Mouse (Mus musculus): ENCODE data around the gene Adat3. TPM values are rescaled to one million over a fixed set of nuclear protein-coding genes. Genes with fewer than 3 reads are reported as not detected.

The Adat3 gene
- polyA plus RNA-seq, 1 experiment from 2014 or later: 2.1 TPM

DNA sequence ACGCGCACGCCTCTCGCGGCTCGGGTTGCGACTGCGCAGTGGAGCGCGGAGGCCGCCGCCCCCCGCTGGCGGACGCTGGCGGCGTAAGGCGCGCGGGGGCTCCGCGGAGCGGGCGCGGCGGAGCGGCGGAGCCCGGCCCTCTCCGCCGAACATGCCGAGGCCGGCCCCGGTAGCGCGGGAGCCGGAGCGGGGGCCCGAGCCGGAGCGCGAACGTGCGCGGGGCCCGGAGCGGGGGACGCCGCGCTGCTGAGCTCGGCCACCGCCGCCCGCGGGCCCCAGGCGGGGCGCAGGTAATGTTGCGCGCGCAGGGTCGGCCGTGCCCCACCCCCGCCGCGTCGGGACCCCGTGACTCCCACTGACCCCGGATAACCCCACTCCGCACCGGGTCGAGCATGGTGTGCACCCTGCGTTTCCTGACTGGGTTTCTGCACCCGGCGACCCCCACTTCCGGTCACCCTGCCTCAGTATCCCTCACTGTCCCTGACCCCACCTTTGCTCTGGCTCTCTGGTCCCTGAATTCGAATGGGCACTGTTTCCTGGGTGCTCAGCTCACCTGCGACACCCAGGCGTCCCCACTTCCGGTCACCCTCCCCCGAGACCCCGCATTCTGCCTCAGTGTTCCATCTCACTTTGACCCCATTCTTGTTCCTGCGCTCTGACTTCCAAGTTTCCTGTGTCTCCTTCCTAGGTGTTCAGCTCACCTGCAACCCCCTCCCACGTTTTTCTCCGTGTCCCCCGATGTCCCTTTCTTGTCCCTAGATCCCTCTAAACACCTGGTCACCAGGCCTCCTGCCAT, 20.2 kb downstream of the Adat3 start, which contains the start of gene Csnk1g2:
TSS of gene Csnk1g2 (plus strand) at position 178 of the 796 bp plus-strand sequence.
- peak; percentile 81 for DNase-seq
- WGBS (ENCODE audit: insufficient replicate concordance): 6% methylated on average over 59 of the region's 85 CpGs
- peak within 1 kb of the TSS; percentile 94 for H3K27ac ChIP-seq (ENCODE audit: low read depth)

DNA sequence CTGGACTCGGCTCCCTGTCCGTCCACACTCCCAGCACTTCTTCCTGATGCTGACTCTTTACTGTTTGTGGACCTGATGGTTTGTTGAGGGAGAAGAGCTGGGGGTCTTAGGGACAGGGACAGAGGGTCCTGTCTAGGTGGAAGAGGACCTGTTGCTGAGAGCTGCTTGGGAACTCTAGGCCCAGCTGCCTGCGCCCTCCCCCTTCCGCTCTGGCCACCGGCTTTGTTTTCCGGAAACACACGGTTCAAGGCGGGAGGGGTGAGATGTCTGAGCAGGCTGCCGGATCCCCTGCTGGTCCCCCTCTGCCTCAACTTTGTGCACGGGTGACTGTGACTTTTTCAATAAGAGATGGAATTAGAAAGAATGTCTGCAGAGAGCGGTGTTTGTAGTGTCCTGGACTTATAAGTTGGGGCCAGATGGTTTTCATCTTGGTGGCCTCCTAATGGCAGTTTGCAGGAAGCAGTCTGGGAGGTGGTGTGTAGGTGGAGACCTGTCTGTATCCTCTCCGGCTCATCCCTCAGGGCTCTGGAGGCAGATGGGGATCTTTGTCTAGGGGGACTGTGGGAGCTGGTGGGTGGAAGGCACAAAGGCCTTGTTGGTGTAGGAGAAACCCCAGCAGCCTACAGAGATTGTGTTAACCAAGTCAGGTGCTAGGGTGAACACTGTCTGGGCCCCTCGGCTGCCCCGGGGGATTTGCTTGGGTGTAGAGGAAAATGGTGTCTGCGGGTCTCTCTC, 20.9 kb downstream of the Adat3 start:
- Histone ChIP-seq H3K36me3 (replicated peaks; ENCODE audit: insufficient read depth, low read length) (no peaks in the 10 kb centered on the region), H3K4me3 (ENCODE audit: low read depth, low read length) (peak overlapping the region; percentile 76), H3K27ac (ENCODE audit: low read depth) (peak overlapping the region; percentile 94), H3K27me3 (ENCODE audit: insufficient read depth, low read length) (no peaks in the 10 kb centered on the region), H3K4me2 (ENCODE audit: low read depth, low read length) (peak overlapping the region; percentile 69), H3K9ac (replicated peaks) (peak overlapping the region; percentile 87), H3K9me3 (ENCODE audit: low read length) (no peaks in the 10 kb centered on the region), H3K4me1 (ENCODE audit: insufficient read depth) (peaks cover 47% of the 10 kb centered on the region)
- WGBS (ENCODE audit: insufficient replicate concordance): 9% methylated on average over 15 of the region's 15 CpGs
- ATAC-seq: no peak
- TF ChIP-seq EP300 (IDR thresholded peaks at IDR 0.05; ENCODE audit: low read depth) (no peak), CTCF (IDR thresholded peaks at IDR 0.05; ENCODE audit: low read depth) (no peak; the same call in 1 of the 2 replicates)
- DNase-seq: peak; percentile 77

More for the DNA sequence above, 20.2 kb downstream of the Adat3 start, which contains the start of gene Csnk1g2:
- peak; percentile 27 for ATAC-seq
- no peaks in the 10 kb centered on the region for H3K27me3 ChIP-seq (ENCODE audit: insufficient read depth, low read length)
- TF ChIP-seq EP300 (IDR thresholded peaks at IDR 0.05; ENCODE audit: low read depth) (no peak), CTCF (IDR thresholded peaks at IDR 0.05; ENCODE audit: low read depth) (peak; percentile 40; the same call in 1 of the 2 replicates)
- H3K4me1 ChIP-seq (ENCODE audit: insufficient read depth): peaks cover 45% of the 10 kb centered on the region
- peak within 1 kb of the TSS; percentile 87 for H3K9ac ChIP-seq (replicated peaks)
- H3K9me3 ChIP-seq (ENCODE audit: low read length): no peaks in the 10 kb centered on the region
- peak within 1 kb of the TSS; percentile 76 for H3K4me3 ChIP-seq (ENCODE audit: low read depth, low read length)
- H3K4me2 ChIP-seq (ENCODE audit: low read depth, low read length): peak within 1 kb of the TSS; percentile 74
- no peaks in the 10 kb centered on the region for H3K36me3 ChIP-seq (replicated peaks; ENCODE audit: insufficient read depth, low read length)

DNA sequence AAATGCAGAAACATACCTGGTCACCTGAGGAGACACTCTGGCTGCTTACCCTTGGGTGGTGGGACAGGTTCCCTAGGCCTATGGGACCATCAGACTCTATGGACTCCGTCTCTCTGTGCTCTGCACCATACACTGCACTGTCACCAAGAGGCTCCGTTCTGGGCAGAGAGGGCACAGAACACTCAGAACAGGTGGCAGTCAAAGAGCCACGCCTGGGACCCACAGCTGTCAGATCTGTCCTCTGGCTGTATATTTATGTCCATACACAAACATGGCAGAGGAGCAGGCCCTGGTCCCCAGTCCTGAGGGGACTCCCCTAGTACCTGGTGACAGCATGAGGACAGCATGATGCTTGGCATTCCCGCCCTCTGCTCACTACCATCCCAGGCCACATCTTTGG, 23.1 kb downstream of the Adat3 start:
- Histone ChIP-seq H3K27me3 (ENCODE audit: insufficient read depth, low read length) (no peaks in the 10 kb centered on the region), H3K36me3 (replicated peaks; ENCODE audit: insufficient read depth, low read length) (no peaks in the 10 kb centered on the region), H3K9ac (replicated peaks) (0 out of 2 replicates have a peak overlapping the region, but pooled peaks have one; percentile 1), H3K4me3 (ENCODE audit: low read depth, low read length) (no peak overlapping the region), H3K4me1 (ENCODE audit: insufficient read depth) (peaks cover 52% of the 10 kb centered on the region), H3K4me2 (ENCODE audit: low read depth, low read length) (no peak overlapping the region), H3K27ac (ENCODE audit: low read depth) (peak overlapping the region; percentile 58), H3K9me3 (ENCODE audit: low read length) (no peaks in the 10 kb centered on the region)
- DNase-seq (no peak), ATAC-seq (no peak)
- TF ChIP-seq EP300 (IDR thresholded peaks at IDR 0.05; ENCODE audit: low read depth) (no peak), CTCF (IDR thresholded peaks at IDR 0.05; ENCODE audit: low read depth) (no peak)
- 87% methylated on average over 4 of the region's 4 CpGs for whole genome bisulfite sequencing (ENCODE audit: insufficient replicate concordance)

DNA sequence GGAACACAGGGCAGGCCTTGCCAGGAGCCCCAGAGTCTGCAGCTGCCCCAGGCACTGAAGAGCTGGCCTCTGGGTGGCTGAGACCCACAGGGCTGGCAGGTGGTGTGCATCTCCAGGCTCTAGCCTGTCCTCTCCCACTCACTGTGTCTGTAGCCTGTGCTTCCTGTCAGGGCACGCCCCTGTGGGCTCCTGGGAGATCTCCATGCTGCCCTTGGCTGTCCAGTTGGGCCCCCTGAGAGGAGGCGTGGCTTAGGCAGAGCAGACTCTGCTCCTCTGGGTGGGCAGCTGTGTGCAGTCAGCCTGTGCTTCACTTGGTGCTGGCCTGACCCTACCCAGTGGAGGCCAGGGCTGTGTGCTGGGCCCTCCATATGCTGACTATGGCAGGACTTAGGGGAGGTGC, 25.0 kb downstream of the Adat3 start:
- WGBS (ENCODE audit: insufficient replicate concordance): 45% methylated on average over 2 of the region's 2 CpGs
- H3K9ac ChIP-seq (replicated peaks): 0 out of 2 replicates have a peak overlapping the region, but pooled peaks have one; percentile 12
- no peak overlapping the region for H3K4me2 ChIP-seq (ENCODE audit: low read depth, low read length)
- no peaks in the 10 kb centered on the region for H3K9me3 ChIP-seq (ENCODE audit: low read length)
- no peak overlapping the region; the same call in 1 of the 2 replicates for H3K27ac ChIP-seq (ENCODE audit: low read depth)
- H3K4me1 ChIP-seq (ENCODE audit: insufficient read depth): peaks cover 46% of the 10 kb centered on the region
- peak; percentile 8; the same call in 1 of the 2 replicates for ATAC-seq
- no peak for TF ChIP-seq EP300 (IDR thresholded peaks at IDR 0.05; ENCODE audit: low read depth)
- no peak for TF ChIP-seq CTCF (IDR thresholded peaks at IDR 0.05; ENCODE audit: low read depth)
- no peaks in the 10 kb centered on the region for H3K36me3 ChIP-seq (replicated peaks; ENCODE audit: insufficient read depth, low read length)
- no peak overlapping the region for H3K4me3 ChIP-seq (ENCODE audit: low read depth, low read length)
- DNase-seq: peak; percentile 57
- H3K27me3 ChIP-seq (ENCODE audit: insufficient read depth, low read length): no peaks in the 10 kb centered on the region

DNA sequence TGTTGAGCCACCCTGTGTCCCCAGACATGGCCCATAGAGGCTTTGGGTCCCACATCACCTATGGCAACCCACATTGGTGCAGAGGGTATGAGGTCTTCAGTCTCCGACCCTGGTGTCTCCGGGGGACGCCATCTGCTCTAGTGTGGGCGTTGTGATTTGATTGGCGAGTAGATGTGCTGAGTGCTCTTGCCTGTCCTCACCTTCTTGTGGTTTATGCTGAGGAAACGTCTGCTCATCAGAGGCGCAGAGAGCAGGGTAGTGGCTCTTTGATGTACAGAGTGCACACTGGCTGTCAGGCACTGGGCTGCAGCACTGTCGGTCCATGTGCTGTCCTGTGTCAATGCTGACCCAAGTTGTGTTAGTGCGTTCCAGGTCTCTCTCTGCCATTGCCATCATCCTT, 26.2 kb downstream of the Adat3 start:
- Histone ChIP-seq H3K27me3 (ENCODE audit: insufficient read depth, low read length) (no peaks in the 10 kb centered on the region), H3K36me3 (replicated peaks; ENCODE audit: insufficient read depth, low read length) (no peaks in the 10 kb centered on the region), H3K4me2 (ENCODE audit: low read depth, low read length) (no peak overlapping the region), H3K27ac (ENCODE audit: low read depth) (no peak overlapping the region), H3K9ac (replicated peaks) (no peak overlapping the region), H3K9me3 (ENCODE audit: low read length) (no peaks in the 10 kb centered on the region), H3K4me3 (ENCODE audit: low read depth, low read length) (no peak overlapping the region), H3K4me1 (ENCODE audit: insufficient read depth) (peaks cover 43% of the 10 kb centered on the region)
- 76% methylated on average over 9 of the region's 9 CpGs for WGBS (ENCODE audit: insufficient replicate concordance)
- no peak for DNase-seq
- no peak for ATAC-seq
- no peak for TF ChIP-seq EP300 (IDR thresholded peaks at IDR 0.05; ENCODE audit: low read depth)
- no peak for TF ChIP-seq CTCF (IDR thresholded peaks at IDR 0.05; ENCODE audit: low read depth)

DNA sequence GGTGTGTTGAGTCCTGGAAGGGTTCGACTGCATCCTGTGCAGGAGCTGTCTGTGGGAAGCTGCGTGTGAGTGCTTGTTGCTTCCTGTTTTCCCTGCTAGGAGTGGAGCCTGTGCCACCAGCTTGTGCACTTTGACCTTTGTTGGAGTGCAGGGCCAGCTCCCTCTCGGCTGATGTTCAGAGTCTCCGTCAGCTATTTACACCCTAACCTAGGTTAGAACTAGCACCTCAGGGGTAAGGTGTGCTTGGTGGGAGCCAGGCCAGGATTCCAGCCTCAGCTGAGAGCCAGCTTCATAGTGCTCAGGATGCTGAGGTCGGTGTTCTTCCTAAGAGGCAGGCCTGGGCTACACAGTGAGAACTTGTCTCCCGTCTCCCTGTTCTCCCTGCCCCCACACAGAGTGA, 32.7 kb downstream of the Adat3 start:
- Histone ChIP-seq H3K27ac (ENCODE audit: low read depth) (0 out of 2 replicates have a peak overlapping the region, but pooled peaks have one; percentile 6), H3K4me2 (ENCODE audit: low read depth, low read length) (no peak overlapping the region)
- DNase-seq: no peak

More for the DNA sequence above, 32.7 kb downstream of the Adat3 start:
- H3K9ac ChIP-seq (replicated peaks): no peak overlapping the region
- peaks cover 62% of the 10 kb centered on the region for H3K36me3 ChIP-seq (replicated peaks; ENCODE audit: insufficient read depth, low read length)
- H3K9me3 ChIP-seq (ENCODE audit: low read length): no peaks in the 10 kb centered on the region
- WGBS (ENCODE audit: insufficient replicate concordance): 60% methylated on average over 6 of the region's 6 CpGs
- no peak for TF ChIP-seq EP300 (IDR thresholded peaks at IDR 0.05; ENCODE audit: low read depth)
- TF ChIP-seq CTCF (IDR thresholded peaks at IDR 0.05; ENCODE audit: low read depth): no peak
- no peak overlapping the region for H3K4me3 ChIP-seq (ENCODE audit: low read depth, low read length)
- no peaks in the 10 kb centered on the region for H3K27me3 ChIP-seq (ENCODE audit: insufficient read depth, low read length)
- ATAC-seq: peak; percentile 26; the same call in 1 of the 2 replicates
- no peaks in the 10 kb centered on the region for H3K4me1 ChIP-seq (ENCODE audit: insufficient read depth)

Data from liver, postnatal 0 days (tissue).